Mouse (Mus musculus) urinary bladder, adult 18-20 months (tissue): ENCODE data around the gene Olfr1436.
"Not testable (repeated sequence)": the region's sequence is repeated elsewhere in the genome, so short reads cannot be mapped to it uniquely, and the experiment has no call there.

Source experiments
- DNase-seq, 2 experiments: peaks; one replicate each; pipeline ENCODE4 v3.0.0; 2022; ENCODE audit warnings: low spot score in 2 of 2, mixed read lengths in 2 of 2

Gene Olfr1436

GRCm38 (mm10) chr19:12299030-12299429 lies at the start of gene Olfr1436:
TSS of gene Olfr1436 (minus strand) at chr19:12299130.
- not testable (repeated sequence) for DNase-seq

GRCm38 (mm10) chr19:12335810-12336209 lies 36.9 kb upstream of the Olfr1436 start, which contains the start of gene Olfr1438-ps1:
TSS of gene Olfr1438-ps1 (minus strand) at chr19:12335910.
- DNase-seq, result no peak

DNA sequence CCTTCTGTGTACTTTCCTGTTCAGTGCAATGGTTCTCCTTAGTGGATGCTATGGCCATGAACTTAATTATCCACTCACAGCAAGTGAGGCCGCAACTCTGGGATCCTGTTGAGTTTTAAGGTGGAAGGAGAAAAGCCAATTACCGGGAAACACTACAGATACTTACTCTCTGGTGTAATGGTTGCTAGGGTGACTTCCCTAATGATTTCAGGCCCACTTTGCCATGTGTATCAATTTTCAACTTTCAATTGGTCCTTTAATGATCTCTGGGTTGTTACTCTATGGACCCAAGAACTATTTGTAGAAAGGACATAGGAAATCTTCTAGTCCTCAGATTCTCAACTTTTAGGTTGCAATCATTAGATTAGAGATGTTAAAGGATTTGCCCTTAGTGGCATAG lies 26.1 kb upstream of the Olfr1436 start, which contains the start of gene Olfr1437:
Gene Olfr1437 (minus strand): TSS at position 101 of the 400 bp plus-strand sequence.
- no peak for DNase-seq

GRCm38 (mm10) chr19:12292979-12293378 lies 6.0 kb downstream of the Olfr1436 start:
- DNase-seq, result no peak

GRCm38 (mm10) chr19:12279554-12279953 lies 19.4 kb downstream of the Olfr1436 start, which contains the start of gene Olfr1434:
TSS of gene Olfr1434 (plus strand) at chr19:12279854.
- no peak for DNase-seq

GRCm38 (mm10) chr19:12260732-12261131 lies 38.2 kb downstream of the Olfr1436 start, which contains the start of gene Olfr235:
TSS of gene Olfr235 (plus strand) at chr19:12261032.
- DNase-seq, result no peak
